Mouse (Mus musculus) spleen, adult 2 months (tissue): Measurements from ENCODE around the gene Tbx21. TPM values are rescaled to one million over a fixed set of nuclear protein-coding genes. Genes with fewer than 3 reads are reported as not detected.

Experiments
- DNase-seq, 2 experiments: peaks; one replicate each; pipeline versions ENCODE4 v3.0.0 to v3.0.0-alpha.2; 2012 to 2021; ENCODE audit warnings: low spot score in 2 of 2, low read depth in 1 of 2
- H3K27ac ChIP-seq: fragments of 200-500 bp; 2 replicates; pipeline ENCODE4 v1.5.1; 2012; ENCODE audit warnings: low read length, inconsistent platforms; ENCODE audit not compliant: insufficient read depth
- H3K27me3 ChIP-seq: fragments of 200-500 bp; 2 replicates; pipeline ENCODE4 v1.6.1; 2012; ENCODE audit warnings: mild to moderate bottlenecking, moderate library complexity, low read length, inconsistent platforms; ENCODE audit not compliant: control insufficient read depth, insufficient read depth
- H3K36me3 ChIP-seq: fragments of 200-500 bp; 2 replicates; pipeline ENCODE4 v1.6.1; 2012; ENCODE audit warnings: mild to moderate bottlenecking, low read length, inconsistent platforms; ENCODE audit not compliant: control insufficient read depth, insufficient read depth
- H3K4me1 ChIP-seq: fragments of 200-500 bp; 2 replicates; pipeline ENCODE4 v1.6.1; 2011; ENCODE audit warnings: inconsistent platforms; ENCODE audit not compliant: control insufficient read depth, insufficient read depth, insufficient read length
- H3K4me3 ChIP-seq: fragments of 200-500 bp; 2 replicates; pipeline ENCODE4 v1.5.1; 2011; ENCODE audit warnings: mild to moderate bottlenecking, inconsistent platforms; ENCODE audit not compliant: insufficient read depth, insufficient read length; ENCODE audit errors: extremely low read depth
- CTCF ChIP-seq: fragments of 200-500 bp; IDR thresholded peaks from 2 replicates; pipeline ENCODE4 v1.5.1; 2011; ENCODE audit warnings: mild to moderate bottlenecking, inconsistent platforms; ENCODE audit not compliant: insufficient read depth, insufficient read length, insufficient replicate concordance; ENCODE audit errors: extremely low read depth
- POLR2A ChIP-seq: fragments of 200-500 bp; IDR thresholded peaks from 2 replicates; pipeline ENCODE4 v1.6.1; 2011; ENCODE audit warnings: low read depth, low read length, inconsistent platforms
- WGBS: fragments of 180-500 bp; shearing (Covaris S2); methylation state at CpG from one replicate; pipeline ENCODE4 v1.1.7; 2018; 5-methylcytosine and 5-hydroxymethylcytosine counted together
- polyA plus RNA-seq: library from polyadenylated mRNA; depleted of rRNA; stranded (reverse); fragments of >200 nt; gene quantifications from 2 replicates; pipeline ENCODE4 v1.2.3, GENCODE M21; 2012; rRNA removed

Gene Tbx21
- 10.9 and 14.4 TPM in 2 replicates for polyA plus RNA-seq

- H3K4me1 ChIP-seq, result peaks cover 5% of the 10 kb centered on the region; the same call in 1 of the 2 replicates
- 1% methylated on average over 87 of the region's 87 CpGs for whole genome bisulfite sequencing
Measured at GRCm38 (mm10) chr11:97114671-97115601, at the start of gene Tbx21. TSS of gene Tbx21 (minus strand) at chr11:97115331.

GRCm38 (mm10) chr11:97160341-97160740, 45.2 kb upstream of the Tbx21 start:
- no peaks in the 10 kb centered on the region for H3K27me3 ChIP-seq
- no peak overlapping the region for H3K4me3 ChIP-seq
- DNase-seq, result no peak
- WGBS, result 82% methylated on average over 6 of the region's 6 CpGs
- TF ChIP-seq POLR2A (no peak), CTCF (no peak)
- no peak overlapping the region for H3K27ac ChIP-seq
- no peaks in the 10 kb centered on the region for H3K4me1 ChIP-seq
- H3K36me3 ChIP-seq, result peaks cover 47% of the 10 kb centered on the region

More at GRCm38 (mm10) chr11:97114671-97115601, at the start of gene Tbx21:
- no peak for TF ChIP-seq CTCF
- TF ChIP-seq POLR2A, result no peak
- H3K36me3 ChIP-seq, result no peaks in the 10 kb centered on the region
- H3K4me3 ChIP-seq, result peak within 1 kb of the TSS; percentile 65
- H3K27me3 ChIP-seq, result peaks cover 10% of the 10 kb centered on the region
- H3K27ac ChIP-seq, result peak within 1 kb of the TSS; percentile 45
- DNase-seq, result no peak

- H3K27ac ChIP-seq, result no peak overlapping the region
- TF ChIP-seq CTCF, result no peak
- no peak for TF ChIP-seq POLR2A
- 52% methylated on average over 7 of the region's 7 CpGs for WGBS
Measured at GRCm38 (mm10) chr11:97156999-97157398, 41.9 kb upstream of the Tbx21 start.

GRCm38 (mm10) chr11:97152662-97153287, 37.6 kb upstream of the Tbx21 start:
- peaks cover 15% of the 10 kb centered on the region for H3K27me3 ChIP-seq
- no peaks in the 10 kb centered on the region for H3K36me3 ChIP-seq
- DNase-seq, result no peak
- TF ChIP-seq CTCF, result no peak
- TF ChIP-seq POLR2A, result no peak
- H3K4me1 ChIP-seq, result peaks cover 5% of the 10 kb centered on the region; the same call in 1 of the 2 replicates
- 61% methylated on average over 10 of the region's 10 CpGs for WGBS
- no peak overlapping the region for H3K4me3 ChIP-seq
- no peak overlapping the region for H3K27ac ChIP-seq

More at GRCm38 (mm10) chr11:97156999-97157398, 41.9 kb upstream of the Tbx21 start:
- H3K4me1 ChIP-seq, result no peaks in the 10 kb centered on the region
- H3K4me3 ChIP-seq, result no peak overlapping the region
- H3K36me3 ChIP-seq, result peaks cover 19% of the 10 kb centered on the region
- H3K27me3 ChIP-seq, result 0 out of 2 replicates have a peak, but pooled peaks cover 2% of the 10 kb centered on the region
- DNase-seq, result no peak

GRCm38 (mm10) chr11:97152023-97152426, 36.9 kb upstream of the Tbx21 start:
- TF ChIP-seq POLR2A, result no peak
- no peak for TF ChIP-seq CTCF
- H3K4me3 ChIP-seq, result no peak overlapping the region
- no peaks in the 10 kb centered on the region for H3K36me3 ChIP-seq
- WGBS, result 23% methylated on average over 11 of the region's 11 CpGs
- peaks cover 15% of the 10 kb centered on the region for H3K27me3 ChIP-seq
- peaks cover 5% of the 10 kb centered on the region; the same call in 1 of the 2 replicates for H3K4me1 ChIP-seq
- DNase-seq, result no peak
- H3K27ac ChIP-seq, result no peak overlapping the region

GRCm38 (mm10) chr11:97151343-97151801, 36.2 kb upstream of the Tbx21 start, which contains the start of gene Tbkbp1:
TSS of gene Tbkbp1 (minus strand) at chr11:97151495.
- Histone ChIP-seq H3K27ac (peak within 1 kb of the TSS; percentile 61), H3K36me3 (no peaks in the 10 kb centered on the region), H3K4me1 (peaks cover 7% of the 10 kb centered on the region), H3K4me3 (peak within 1 kb of the TSS; percentile 53), H3K27me3 (peaks cover 15% of the 10 kb centered on the region)
- TF ChIP-seq POLR2A (no peak), CTCF (no peak)
- no peak for DNase-seq
- WGBS, result 1% methylated on average over 31 of the region's 64 CpGs
